Mouse (Mus musculus) forebrain, embryonic 10.5 days (tissue): ENCODE results near the gene Cacna1d. TPM values are rescaled to one million over a fixed set of nuclear protein-coding genes. Genes with fewer than 3 reads are reported as not detected.

Source experiments
- DNase-seq: peaks from one replicate; pipeline ENCODE4 v3.0.0-alpha.2; 2017; ENCODE audit warnings: low spot score; ENCODE audit errors: extremely low spot score
- H3K27ac ChIP-seq: fragments of 300-500 bp; sonication (generic); 2 replicates; pipeline ENCODE4 v1.5.1; 2016; ENCODE audit warnings: mild to moderate bottlenecking
- H3K27me3 ChIP-seq: fragments of 300-500 bp; sonication (generic); 2 replicates; pipeline ENCODE4 v1.6.1; 2016; ENCODE audit warnings: mild to moderate bottlenecking; ENCODE audit not compliant: poor library complexity, severe bottlenecking
- H3K36me3 ChIP-seq: fragments of 300-500 bp; sonication (generic); replicated peaks from 2 replicates; pipeline ENCODE4 v1.6.1; 2016; ENCODE audit warnings: mild to moderate bottlenecking, moderate library complexity
- H3K4me1 ChIP-seq: fragments of 300-500 bp; sonication (generic); 2 replicates; pipeline ENCODE4 v1.6.1; 2016
- H3K4me3 ChIP-seq: fragments of 300-500 bp; sonication (generic); 2 replicates; pipeline ENCODE4 v1.5.1; 2016; ENCODE audit warnings: mild to moderate bottlenecking, moderate library complexity
- H3K9me3 ChIP-seq: fragments of 300-500 bp; sonication (generic); 2 replicates; pipeline ENCODE4 v1.6.1; 2016; ENCODE audit warnings: mild to moderate bottlenecking, moderate library complexity
- WGBS: fragments of 180-500 bp; shearing (Covaris S2); methylation state at CpG from one replicate; pipeline ENCODE4 v1.1.7; 2016; 5-methylcytosine and 5-hydroxymethylcytosine counted together
- polyA plus RNA-seq: library from polyadenylated mRNA; unstranded; fragments of >200 nt; fragmentation: Nextera tagmentation; extraction: Ambion mirVana; gene quantifications from 2 replicates; pipeline ENCODE4 v1.2.1, GENCODE M21; 2016

Gene Cacna1d
- polyA plus RNA-seq, 1 experiment from 2014 or later: 1.3 TPM

GRCm38 (mm10) chr14:30261561-30262251 is 229.5 kb downstream of the Cacna1d start:
- H3K4me1 ChIP-seq: 0 out of 2 replicates have a peak, but pooled peaks cover 3% of the 10 kb centered on the region
- WGBS: 83% methylated on average over 10 of the region's 10 CpGs
- DNase-seq: no peak
- H3K27me3 ChIP-seq: no peaks in the 10 kb centered on the region
- no peak overlapping the region for H3K27ac ChIP-seq
- no peaks in the 10 kb centered on the region for H3K36me3 ChIP-seq
- no peak overlapping the region for H3K4me3 ChIP-seq
- H3K9me3 ChIP-seq: no peaks in the 10 kb centered on the region

GRCm38 (mm10) chr14:30257626-30258025 is 233.6 kb downstream of the Cacna1d start:
- DNase-seq: no peak
- Histone ChIP-seq H3K36me3 (no peaks in the 10 kb centered on the region), H3K27me3 (no peaks in the 10 kb centered on the region), H3K4me1 (peaks cover 13% of the 10 kb centered on the region), H3K4me3 (no peak overlapping the region), H3K9me3 (no peaks in the 10 kb centered on the region), H3K27ac (no peak overlapping the region)
- 86% methylated on average over 4 of the region's 4 CpGs for WGBS

- H3K4me3 ChIP-seq: no peak overlapping the region
- WGBS: 89% methylated on average over 4 of the region's 4 CpGs
Measured at GRCm38 (mm10) chr14:30256486-30256885, 234.8 kb downstream of the Cacna1d start.

GRCm38 (mm10) chr14:30255701-30256400 is 235.4 kb downstream of the Cacna1d start:
- no peak overlapping the region for H3K27ac ChIP-seq
- H3K9me3 ChIP-seq: no peaks in the 10 kb centered on the region
- H3K4me3 ChIP-seq: no peak overlapping the region
- peaks cover 13% of the 10 kb centered on the region for H3K4me1 ChIP-seq
- WGBS: 73% methylated on average over 12 of the region's 12 CpGs
- no peaks in the 10 kb centered on the region for H3K27me3 ChIP-seq
- DNase-seq: no peak
- H3K36me3 ChIP-seq: no peaks in the 10 kb centered on the region

More at GRCm38 (mm10) chr14:30256486-30256885, 234.8 kb downstream of the Cacna1d start:
- no peak for DNase-seq
- Histone ChIP-seq H3K4me1 (peaks cover 13% of the 10 kb centered on the region), H3K27me3 (no peaks in the 10 kb centered on the region), H3K27ac (no peak overlapping the region), H3K9me3 (no peaks in the 10 kb centered on the region), H3K36me3 (no peaks in the 10 kb centered on the region)

- DNase-seq: no peak
- Histone ChIP-seq H3K4me3 (no peak overlapping the region), H3K27me3 (no peaks in the 10 kb centered on the region), H3K9me3 (no peaks in the 10 kb centered on the region), H3K4me1 (peaks cover 13% of the 10 kb centered on the region), H3K36me3 (no peaks in the 10 kb centered on the region), H3K27ac (no peak overlapping the region)
- 88% methylated on average over 4 of the region's 4 CpGs for WGBS
Measured at GRCm38 (mm10) chr14:30254776-30255175, 236.5 kb downstream of the Cacna1d start.

GRCm38 (mm10) chr14:30252824-30253223 is 238.4 kb downstream of the Cacna1d start:
- Histone ChIP-seq H3K4me3 (no peak overlapping the region), H3K4me1 (peaks cover 13% of the 10 kb centered on the region), H3K36me3 (no peaks in the 10 kb centered on the region), H3K27me3 (no peaks in the 10 kb centered on the region), H3K9me3 (no peaks in the 10 kb centered on the region), H3K27ac (no peak overlapping the region)
- 85% methylated on average over 2 of the region's 2 CpGs for WGBS
- DNase-seq: no peak

- no peaks in the 10 kb centered on the region for H3K36me3 ChIP-seq
- 94% methylated on average over 5 of the region's 5 CpGs for WGBS
- H3K27ac ChIP-seq: no peak overlapping the region
- H3K4me3 ChIP-seq: no peak overlapping the region
- no peak for DNase-seq
- no peaks in the 10 kb centered on the region for H3K27me3 ChIP-seq
- peaks cover 11% of the 10 kb centered on the region for H3K4me1 ChIP-seq
- no peaks in the 10 kb centered on the region for H3K9me3 ChIP-seq
Measured at GRCm38 (mm10) chr14:30251351-30251750, 239.9 kb downstream of the Cacna1d start.

- WGBS: 86% methylated on average over 4 of the region's 4 CpGs
Measured at GRCm38 (mm10) chr14:30249591-30249990, 241.7 kb downstream of the Cacna1d start.

GRCm38 (mm10) chr14:30248811-30249210 is 242.4 kb downstream of the Cacna1d start:
- DNase-seq: no peak
- Histone ChIP-seq H3K36me3 (no peaks in the 10 kb centered on the region), H3K4me1 (no peaks in the 10 kb centered on the region), H3K27me3 (no peaks in the 10 kb centered on the region), H3K9me3 (no peaks in the 10 kb centered on the region), H3K27ac (no peak overlapping the region), H3K4me3 (no peak overlapping the region)
- 82% methylated on average over 4 of the region's 4 CpGs for WGBS

More at GRCm38 (mm10) chr14:30249591-30249990, 241.7 kb downstream of the Cacna1d start:
- Histone ChIP-seq H3K27me3 (no peaks in the 10 kb centered on the region), H3K36me3 (no peaks in the 10 kb centered on the region), H3K4me1 (no peaks in the 10 kb centered on the region), H3K9me3 (no peaks in the 10 kb centered on the region), H3K4me3 (no peak overlapping the region), H3K27ac (no peak overlapping the region)
- no peak for DNase-seq

- Histone ChIP-seq H3K27ac (no peak overlapping the region), H3K9me3 (no peaks in the 10 kb centered on the region), H3K36me3 (no peaks in the 10 kb centered on the region), H3K4me3 (no peak overlapping the region), H3K27me3 (no peaks in the 10 kb centered on the region), H3K4me1 (no peaks in the 10 kb centered on the region)
- 79% methylated on average over 8 of the region's 8 CpGs for WGBS
- DNase-seq: no peak
Measured at GRCm38 (mm10) chr14:30248121-30248520, 243.1 kb downstream of the Cacna1d start.

GRCm38 (mm10) chr14:30247606-30248005 is 243.6 kb downstream of the Cacna1d start:
- no peaks in the 10 kb centered on the region for H3K4me1 ChIP-seq
- no peaks in the 10 kb centered on the region for H3K9me3 ChIP-seq
- no peak overlapping the region for H3K27ac ChIP-seq
- H3K36me3 ChIP-seq: no peaks in the 10 kb centered on the region
- WGBS: 90% methylated on average over 4 of the region's 4 CpGs
- DNase-seq: no peak
- no peak overlapping the region for H3K4me3 ChIP-seq
- no peaks in the 10 kb centered on the region for H3K27me3 ChIP-seq

GRCm38 (mm10) chr14:30244776-30245175 is 246.5 kb downstream of the Cacna1d start:
- H3K36me3 ChIP-seq: no peaks in the 10 kb centered on the region
- H3K4me3 ChIP-seq: no peak overlapping the region
- DNase-seq: no peak
- H3K27ac ChIP-seq: no peak overlapping the region
- 92% methylated on average over 5 of the region's 5 CpGs for WGBS
- H3K27me3 ChIP-seq: no peaks in the 10 kb centered on the region
- H3K9me3 ChIP-seq: no peaks in the 10 kb centered on the region
- H3K4me1 ChIP-seq: no peaks in the 10 kb centered on the region

GRCm38 (mm10) chr14:30242818-30243205 is 248.4 kb downstream of the Cacna1d start:
- H3K27me3 ChIP-seq: no peaks in the 10 kb centered on the region

More at GRCm38 (mm10) chr14:30242818-30243205, 248.4 kb downstream of the Cacna1d start:
- 91% methylated on average over 3 of the region's 3 CpGs for whole genome bisulfite sequencing
- Histone ChIP-seq H3K36me3 (no peaks in the 10 kb centered on the region), H3K4me1 (no peaks in the 10 kb centered on the region), H3K27ac (no peak overlapping the region), H3K4me3 (no peak overlapping the region), H3K9me3 (no peaks in the 10 kb centered on the region)
- no peak for DNase-seq
